Mouse (Mus musculus): ENCODE results near the gene Mrpl20.

DNA sequence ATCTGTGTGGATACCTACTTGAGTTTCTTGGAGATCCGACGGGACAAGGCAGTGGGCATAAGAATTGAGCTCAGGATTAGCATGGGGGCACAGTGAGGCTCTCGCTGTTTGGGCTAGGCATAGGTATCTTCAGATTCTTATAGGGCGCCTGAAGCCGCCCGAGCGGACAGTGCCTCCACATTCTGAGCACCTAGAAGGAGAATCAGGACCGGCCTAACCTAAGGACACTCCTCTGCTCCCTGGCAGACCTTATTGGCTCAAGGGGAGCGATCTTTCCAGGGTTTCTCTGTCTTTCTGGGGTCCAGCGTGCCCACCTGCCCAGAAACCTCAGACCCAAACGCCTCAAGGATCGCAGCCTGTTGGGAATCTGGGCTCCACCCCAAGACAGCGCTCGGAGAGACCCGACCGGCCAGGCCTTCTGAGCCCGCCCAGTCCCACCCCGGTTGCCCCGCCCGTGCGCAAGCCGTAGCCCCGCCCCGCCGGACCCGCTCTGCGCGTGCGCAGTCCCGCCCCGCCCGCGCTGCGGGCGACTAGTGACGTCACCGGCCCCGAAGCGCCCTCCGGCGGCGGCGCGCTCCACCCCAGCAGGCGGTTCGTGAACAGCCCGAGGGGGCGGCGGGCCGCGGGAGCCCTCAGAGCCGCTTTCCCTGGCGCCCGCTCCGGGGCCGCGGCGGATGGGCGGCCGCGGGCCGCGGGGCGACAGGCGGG, 44.3 kb downstream of the Mrpl20 start, which contains the start of gene Dvl1:
- TF ChIP-seq EP300 (IDR thresholded peaks at IDR 0.05; ENCODE audit: low read depth) (no peak), CTCF (IDR thresholded peaks at IDR 0.05; ENCODE audit: low read depth) (peak; percentile 59)

All from liver, postnatal 0 days (tissue).